Mouse (Mus musculus) cerebellum, adult (tissue): Measurements from ENCODE around the gene Grasp.
A peak's percentile ranks its signal among the peaks of the same experiment; 100 is the strongest.

Experiments used
- ATAC-seq: cut with Nextera tagmentation; 2 replicates; pipeline ENCODE4 v1.9.2; 2017; ENCODE audit warnings: mild to moderate bottlenecking, moderate library complexity, mixed read lengths; ENCODE audit not compliant: insufficient number of reproducible peaks, low FRiP score, low TSS enrichment

Gene Grasp

GRCm38 (mm10) chr15:101244012-101244411, 20.0 kb downstream of the Grasp start:
- no peak for ATAC-seq

DNA sequence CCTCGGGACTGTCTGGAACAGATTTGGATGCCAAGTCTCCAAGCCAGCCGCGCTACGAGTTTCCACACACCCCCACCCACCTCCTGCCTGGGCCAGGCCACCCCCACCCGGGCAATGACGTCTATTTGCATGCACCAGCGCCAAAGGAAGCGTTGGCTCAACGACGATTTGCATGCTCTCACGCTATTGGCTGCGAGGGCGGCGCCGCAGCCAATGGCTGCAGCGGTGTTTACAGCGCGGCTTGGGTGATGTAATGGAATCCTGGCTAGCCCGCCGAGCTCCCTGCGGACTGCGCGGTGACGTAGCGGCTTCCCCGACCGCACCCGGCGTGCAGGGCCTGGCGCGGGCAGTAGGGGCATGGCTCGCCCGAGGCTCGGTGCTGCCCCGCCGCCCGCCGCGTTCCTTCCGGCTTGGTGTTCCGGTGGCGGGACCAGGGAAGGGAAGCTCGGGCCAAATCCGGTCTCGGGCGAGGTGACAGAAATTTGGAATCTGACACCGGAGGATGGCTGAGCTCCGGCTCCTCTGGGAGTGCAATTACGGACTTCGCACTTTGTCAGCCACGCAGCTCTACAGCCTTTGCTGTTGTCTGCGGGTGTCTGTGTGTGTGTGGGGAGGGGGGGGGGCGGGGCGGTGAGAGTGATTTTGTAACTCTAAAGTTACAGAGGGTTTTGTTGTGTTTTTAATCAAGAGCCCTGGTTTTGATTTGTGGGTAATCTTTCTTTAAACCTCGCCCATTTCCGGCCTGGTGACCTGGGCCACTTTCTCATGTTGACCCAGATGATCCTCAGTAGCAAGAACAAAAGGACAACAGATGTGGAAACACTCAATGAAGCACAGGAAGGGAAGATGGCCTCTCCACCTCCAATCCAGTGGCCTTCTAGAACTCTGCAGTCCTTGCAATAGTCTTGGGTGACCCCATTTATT, 22.5 kb downstream of the Grasp start:
- ATAC-seq = peak; percentile 91

DNA sequence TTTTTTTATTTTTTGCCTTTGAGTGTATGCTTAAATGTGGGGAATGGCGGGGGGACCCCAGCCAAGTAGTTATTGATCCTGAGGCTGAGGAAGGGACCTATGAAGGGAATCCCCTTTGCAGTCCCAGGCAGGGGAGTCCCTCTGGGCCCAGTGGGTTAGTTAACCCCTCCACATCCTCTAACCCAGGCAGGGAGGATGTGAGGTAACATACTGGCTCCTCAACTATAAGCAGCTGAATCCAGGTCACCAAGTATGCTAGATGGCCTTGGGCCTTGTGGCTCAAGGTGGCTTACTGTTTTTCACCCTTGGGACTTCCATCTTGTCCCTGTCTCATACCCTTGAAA, 23.1 kb downstream of the Grasp start:
- ATAC-seq = no peak

- ATAC-seq = no peak
These were observed 24.2 kb downstream of the Grasp start for GRCm38 (mm10) chr15:101248029-101248710.

GRCm38 (mm10) chr15:101250220-101250800, 26.3 kb downstream of the Grasp start:
- ATAC-seq = no peak

DNA sequence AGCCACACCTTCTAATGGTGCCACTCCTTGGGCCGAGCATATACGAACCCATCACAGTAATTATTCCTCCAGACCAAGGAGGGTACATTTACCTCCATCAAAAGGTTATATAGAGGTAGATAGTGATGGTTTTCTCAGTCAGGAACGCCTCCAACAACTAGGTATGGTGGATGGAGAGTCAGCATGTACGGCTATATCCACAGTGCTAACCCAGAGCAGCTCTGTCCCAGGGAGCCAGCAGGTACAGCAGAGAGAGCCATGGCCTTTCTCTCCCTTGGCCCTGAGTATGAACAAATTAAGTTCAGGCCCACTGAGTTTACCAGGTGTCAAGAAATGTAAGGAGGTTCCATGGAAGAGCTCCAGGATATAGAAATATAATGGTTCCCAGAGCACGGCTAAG, 27.9 kb downstream of the Grasp start:
- ATAC-seq = no peak

DNA sequence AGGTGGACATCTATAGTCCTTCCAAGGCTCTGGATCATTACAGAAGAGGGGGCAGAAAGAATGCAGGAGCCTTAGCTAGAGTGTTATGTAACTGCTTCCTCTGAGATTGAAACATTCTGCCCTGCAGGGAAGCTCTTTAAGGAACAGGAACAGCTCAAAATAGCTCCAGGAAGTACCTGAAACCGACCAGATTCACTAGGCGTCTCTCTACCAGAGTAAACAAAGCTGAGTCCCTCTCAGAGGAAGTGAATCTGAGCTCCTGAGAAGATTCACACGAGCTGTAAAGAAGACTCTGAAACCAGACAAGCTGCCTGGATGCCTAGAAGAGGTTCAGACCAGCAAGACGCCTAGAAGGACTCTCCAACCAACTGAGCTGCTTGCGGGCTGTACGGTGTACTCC, 28.6 kb downstream of the Grasp start:
- no peak for ATAC-seq

GRCm38 (mm10) chr15:101253563-101253885, 29.5 kb downstream of the Grasp start:
- ATAC-seq = no peak

- peak; percentile 46; the same call in 1 of the 2 replicates for ATAC-seq
These were observed 30.2 kb downstream of the Grasp start, which contains the start of gene Nr4a1 for GRCm38 (mm10) chr15:101253886-101254795. Gene Nr4a1, plus strand, starts transcription at chr15:101254269.

- ATAC-seq = no peak
These were observed 32.0 kb downstream of the Grasp start for GRCm38 (mm10) chr15:101255842-101256462.

GRCm38 (mm10) chr15:101256463-101257206, 32.6 kb downstream of the Grasp start:
- no peak for ATAC-seq

DNA sequence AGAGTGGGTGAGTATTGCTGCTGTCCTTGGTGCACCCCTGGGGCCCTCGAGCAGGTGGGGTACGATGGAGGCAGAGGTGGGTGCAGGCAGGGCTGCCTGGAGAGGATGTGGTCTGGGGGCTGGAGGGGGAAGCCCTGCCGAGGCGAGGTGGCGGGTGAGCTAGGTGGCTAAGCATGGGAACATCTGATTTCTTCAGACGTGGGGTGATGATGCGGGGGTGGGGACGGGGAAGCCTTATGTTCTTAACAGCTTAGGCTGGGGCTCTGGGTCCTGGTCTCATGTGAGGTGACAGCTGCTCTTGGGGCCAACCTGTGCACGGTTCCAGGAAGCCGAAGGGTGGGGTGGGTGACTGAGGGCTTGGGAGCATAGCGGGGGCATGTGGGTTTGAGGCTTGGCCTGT, 34.4 kb downstream of the Grasp start:
- no peak for ATAC-seq

DNA sequence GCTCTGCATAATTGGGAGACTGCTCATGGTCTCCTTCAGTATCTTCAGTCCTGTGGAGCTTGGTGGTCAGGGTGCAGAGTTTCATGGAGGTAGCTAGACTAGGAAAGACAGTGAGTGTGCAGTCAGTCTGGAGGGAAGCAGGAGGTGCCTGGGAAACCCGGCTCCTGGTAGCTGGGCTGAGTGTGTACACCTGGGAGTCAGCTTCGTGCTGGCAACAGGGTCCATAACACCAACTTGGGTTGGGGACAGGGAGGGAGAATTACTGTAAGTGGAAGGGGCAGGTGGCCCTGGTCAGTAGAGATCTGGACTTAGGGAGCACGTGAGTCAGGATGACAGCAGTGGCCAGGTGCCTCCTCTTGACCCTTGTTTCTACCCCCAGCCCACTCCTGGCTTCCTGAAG, 35.9 kb downstream of the Grasp start:
- no peak for ATAC-seq

- ATAC-seq = no peak
These were observed 36.4 kb downstream of the Grasp start for GRCm38 (mm10) chr15:101260387-101260786.

GRCm38 (mm10) chr15:101260874-101261622, 37.1 kb downstream of the Grasp start:
- ATAC-seq = no peak

DNA sequence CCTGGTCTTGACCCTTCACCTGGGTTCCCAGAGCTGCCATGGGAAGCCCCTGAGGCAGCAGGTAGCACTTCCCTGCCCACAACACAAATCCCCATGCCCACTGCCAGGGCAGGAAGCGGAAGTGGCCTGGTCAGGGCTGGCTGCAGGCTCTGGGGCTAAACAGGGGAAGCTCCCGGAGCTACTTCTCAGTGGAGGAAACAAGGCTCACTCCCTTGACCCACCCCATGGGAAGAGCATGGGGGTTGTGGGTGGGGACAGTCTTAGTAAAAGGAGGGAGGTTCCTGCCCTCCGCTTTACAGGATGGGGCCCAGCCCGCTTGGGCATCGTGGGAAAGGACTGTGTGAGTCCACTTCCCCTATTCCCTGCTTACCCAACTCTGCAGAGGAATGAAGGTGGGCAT, 38.5 kb downstream of the Grasp start:
- no peak for ATAC-seq

- peak; percentile 54 for ATAC-seq
These were observed 42.4 kb downstream of the Grasp start for GRCm38 (mm10) chr15:101266132-101266963.
